ENCODE assay signal across 21 mouse cellular contexts in the genomic region with DNA sequence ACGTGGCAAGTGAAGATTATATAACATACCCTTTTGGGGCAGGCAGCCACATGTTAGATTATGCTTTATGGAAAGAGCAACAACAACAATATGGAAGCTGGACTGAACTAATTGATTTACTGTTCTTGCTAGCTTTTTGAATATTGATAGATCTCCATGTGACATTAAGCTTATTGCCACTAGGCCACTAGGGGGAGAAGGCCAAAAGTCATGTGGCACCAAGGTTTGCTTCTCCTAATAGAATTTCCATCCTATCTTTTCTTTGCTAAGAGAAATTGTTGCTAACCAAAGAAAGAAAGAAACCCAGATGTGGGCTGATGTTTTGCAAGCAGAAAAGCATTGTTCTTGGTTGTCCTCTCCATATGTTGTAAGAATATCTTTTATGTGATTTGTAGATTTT.
DNase-seq lines count a peak whose midpoint lies in the region; ATAC-seq and TF ChIP-seq lines count a peak whose summit lies in the region.
"Had no signal": no experiment of that assay in that cellular context is flagged by ENCODE, and none has a peak within 500 bp of the region (broad histone marks: within the 10 kb centered on the region; RNA-seq: fewer than 3 reads in every experiment).

No protein-coding gene starts in this region.

- no peak for DNase-seq in forebrain, postnatal 0 days
- DNase-seq in layer of hippocampus, adult 2 months (ENCODE audit: low spot score in 2 of 2) = no peak
- no peak for DNase-seq in layer of hippocampus, adult 9-11 months
- peak; percentile 4 for DNase-seq in ES-CJ7 (ENCODE audit: low read depth, low spot score)
- no peak for DNase-seq in thymus, postnatal 36 days
- DNase-seq: adrenal gland, adult 8-10 months; adrenal gland, postnatal 36 days; B cell, adult 2 months; cerebellum, adult 11-12 months; cerebellum, adult 9-10 months; cerebellum, postnatal 25 days; gastrocnemius, postnatal 14 days; heart, postnatal 36 days had no signal

- TF ChIP-seq CTCF in forebrain, postnatal 0 days (IDR thresholded peaks at IDR 0.05; ENCODE audit: low read depth) = peak; percentile 26; the same call in 1 of the 2 replicates
- TF ChIP-seq CTCF in layer of hippocampus, adult 2 months (conservative IDR thresholded peaks at IDR 0.05) = peak; percentile 55

- no peaks in the 10 kb centered on the region for H3K9me3 ChIP-seq in forebrain, postnatal 0 days (ENCODE audit: low read length)
- H3K9me3 ChIP-seq in forebrain, embryonic 13.5 days (replicated peaks) = no peaks in the 10 kb centered on the region
- H3K9me3 ChIP-seq in heart, embryonic 11.5 days (replicated peaks; ENCODE audit: control insufficient read depth, low read length) = no peaks in the 10 kb centered on the region
- H3K9me3 ChIP-seq: embryonic facial prominence, embryonic 12.5 days; G1E; heart, embryonic 13.5 days had no signal

- H3K9ac ChIP-seq in forebrain, postnatal 0 days = no peak overlapping the region
- no peak overlapping the region for H3K9ac ChIP-seq in forebrain, embryonic 13.5 days
- no peak overlapping the region for H3K9ac ChIP-seq in heart, embryonic 11.5 days (ENCODE audit: low read depth, low read length)
- H3K9ac ChIP-seq: embryonic facial prominence, embryonic 12.5 days; heart, embryonic 13.5 days had no signal

- H3K4me1 ChIP-seq in forebrain, postnatal 0 days (ENCODE audit: insufficient read depth) = no peaks in the 10 kb centered on the region
- peaks cover 7% of the 10 kb centered on the region for H3K4me1 ChIP-seq in forebrain, embryonic 13.5 days
- H3K4me1 ChIP-seq in heart, embryonic 11.5 days (ENCODE audit: control insufficient read depth, insufficient read depth, low read length) = no peaks in the 10 kb centered on the region
- H3K4me1 ChIP-seq: embryonic facial prominence, embryonic 12.5 days had no signal

- H3K36me3 ChIP-seq in forebrain, postnatal 0 days (ENCODE audit: insufficient read depth) = no peaks in the 10 kb centered on the region
- no peaks in the 10 kb centered on the region for H3K36me3 ChIP-seq in forebrain, embryonic 13.5 days (ENCODE audit: poor library complexity, severe bottlenecking)
- H3K36me3 ChIP-seq in heart, embryonic 11.5 days (ENCODE audit: control insufficient read depth, insufficient read depth, low read length) = no peaks in the 10 kb centered on the region
- H3K36me3 ChIP-seq: embryonic facial prominence, embryonic 12.5 days; G1E; heart, embryonic 13.5 days had no signal

- ATAC-seq in forebrain, postnatal 0 days = no peak
- ATAC-seq in forebrain, embryonic 13.5 days = no peak
- no peak for ATAC-seq in heart, embryonic 11.5 days (replicated peaks; ENCODE audit: insufficient number of reproducible peaks, low FRiP score, low TSS enrichment)
- ATAC-seq: CD4-positive, CD25-positive, alpha-beta regulatory T cell, adult 4 months; forebrain, embryonic 16.5 days; hindbrain, embryonic 16.5 days had no signal

- H3K27me3 ChIP-seq in forebrain, postnatal 0 days (ENCODE audit: insufficient read depth, low read length) = no peaks in the 10 kb centered on the region
- no peaks in the 10 kb centered on the region for H3K27me3 ChIP-seq in forebrain, embryonic 13.5 days
- H3K27me3 ChIP-seq in heart, embryonic 11.5 days (ENCODE audit: control insufficient read depth, insufficient read depth, low read length) = no peaks in the 10 kb centered on the region
- H3K27me3 ChIP-seq: embryonic facial prominence, embryonic 12.5 days; heart, embryonic 13.5 days had no signal

- H3K4me3 ChIP-seq in forebrain, postnatal 0 days (ENCODE audit: low read depth, low read length) = no peak overlapping the region
- no peak overlapping the region for H3K4me3 ChIP-seq in forebrain, embryonic 13.5 days
- H3K4me3 ChIP-seq in layer of hippocampus, adult 2 months = no peak overlapping the region
- no peak overlapping the region for H3K4me3 ChIP-seq in heart, embryonic 11.5 days (ENCODE audit: low read depth, low read length)
- H3K4me3 ChIP-seq: embryonic facial prominence, embryonic 12.5 days; heart, embryonic 13.5 days had no signal

- 73% methylated on average over 1 of the region's 1 CpGs for WGBS in forebrain, postnatal 0 days
- WGBS in forebrain, embryonic 13.5 days = 60% methylated on average over 1 of the region's 1 CpGs
- 57% methylated on average over 1 of the region's 1 CpGs for WGBS in heart, embryonic 11.5 days (ENCODE audit: insufficient replicate concordance)

- H3K4me2 ChIP-seq in forebrain, postnatal 0 days (ENCODE audit: low read depth) = no peak overlapping the region
- no peak overlapping the region for H3K4me2 ChIP-seq in forebrain, embryonic 13.5 days
- H3K4me2 ChIP-seq in heart, embryonic 11.5 days = no peak overlapping the region
- H3K4me2 ChIP-seq: embryonic facial prominence, embryonic 12.5 days; heart, embryonic 13.5 days had no signal

- no peak overlapping the region for H3K27ac ChIP-seq in forebrain, postnatal 0 days (ENCODE audit: low read depth, low read length)
- H3K27ac ChIP-seq in forebrain, embryonic 13.5 days = no peak overlapping the region
- no peak overlapping the region for H3K27ac ChIP-seq in layer of hippocampus, adult 2 months
- H3K27ac ChIP-seq in heart, embryonic 11.5 days (ENCODE audit: low read depth, low read length) = no peak overlapping the region
- H3K27ac ChIP-seq: embryonic facial prominence, embryonic 12.5 days; heart, embryonic 13.5 days had no signal
